Mouse (Mus musculus) heart, postnatal 0 days (tissue): Measurements from ENCODE around the gene Zbp1. TPM values are rescaled to one million over a fixed set of nuclear protein-coding genes. Genes with fewer than 3 reads are reported as not detected.

ENCODE experiments used
- ATAC-seq: fragments of 200-750 bp; cut with Nextera tagmentation; 2 replicates; pipeline ENCODE4 v1.8.0; 2017; ENCODE audit warnings: low read depth, moderate number of reproducible peaks, moderate library complexity; ENCODE audit not compliant: insufficient read depth
- DNase-seq: peaks from one replicate; pipeline ENCODE4 v3.0.0-alpha.2; 2016; ENCODE audit warnings: low spot score
- H3K27ac ChIP-seq: fragments of 300-500 bp; sonication (generic); 2 replicates; pipeline ENCODE4 v1.5.1; 2014; ENCODE audit warnings: low read depth, mild to moderate bottlenecking
- H3K27me3 ChIP-seq: fragments of 300-500 bp; sonication (generic); 2 replicates; pipeline ENCODE4 v1.6.1; 2014; ENCODE audit warnings: low read length, mixed read lengths; ENCODE audit not compliant: control insufficient read depth, insufficient read depth
- H3K36me3 ChIP-seq: fragments of 300-500 bp; sonication (generic); replicated peaks from 2 replicates; pipeline ENCODE4 v1.6.1; 2014; ENCODE audit warnings: low read length, mixed read lengths; ENCODE audit not compliant: control insufficient read depth, insufficient read depth
- H3K4me1 ChIP-seq: fragments of 300-500 bp; sonication (generic); 2 replicates; pipeline ENCODE4 v1.6.1; 2014; ENCODE audit warnings: antibody characterized with exemption; ENCODE audit not compliant: control insufficient read depth, insufficient read depth
- H3K4me2 ChIP-seq: fragments of 300-500 bp; sonication (generic); 2 replicates; pipeline ENCODE4 v1.6.1; 2014; ENCODE audit warnings: low read depth, mild to moderate bottlenecking, low read length, moderate library complexity
- H3K4me3 ChIP-seq: fragments of 300-500 bp; sonication (generic); 2 replicates; pipeline ENCODE4 v1.5.1; 2014; ENCODE audit warnings: low read depth, low read length
- H3K9ac ChIP-seq: fragments of 300-500 bp; sonication (generic); replicated peaks from 2 replicates; pipeline ENCODE4 v1.6.1; 2014; ENCODE audit warnings: low read depth, low read length, mixed read lengths
- H3K9me3 ChIP-seq: fragments of 300-500 bp; sonication (generic); replicated peaks from 2 replicates; pipeline ENCODE4 v1.6.1; 2016; ENCODE audit warnings: low read length; ENCODE audit not compliant: control insufficient read depth
- CTCF ChIP-seq: IDR thresholded peaks from 2 replicates; pipeline ENCODE4 v1.5.1; 2016; ENCODE audit warnings: antibody characterized with exemption, control low read depth, low read depth
- EP300 ChIP-seq: IDR thresholded peaks from 2 replicates; pipeline ENCODE4 v1.6.1; 2016; ENCODE audit warnings: antibody characterized with exemption, low read depth
- WGBS: fragments of 180-500 bp; shearing (Covaris S2); extraction: QIAGEN DNeasy Blood & Tissue Kit; methylation state at CpG from one replicate; pipeline ENCODE4 v1.1.7; 2014; 5-methylcytosine and 5-hydroxymethylcytosine counted together
- polyA plus RNA-seq: library from polyadenylated mRNA; unstranded; fragments of >200 nt; fragmentation: Nextera tagmentation; extraction: Ambion mirVana; gene quantifications from 2 replicates; pipeline ENCODE4 v1.2.1, GENCODE M21; 2015
- total RNA-seq: library from RNA; depleted of rRNA; stranded (reverse); fragments of >200 nt; gene quantifications from 2 replicates; pipeline ENCODE4 v1.2.3, GENCODE M21; 2014; ENCODE audit warnings: low replicate concordance

Gene Zbp1
- total and polyA plus RNA-seq, 2 experiments from 2014 or later, result 1.1 to 3.1 TPM

DNA sequence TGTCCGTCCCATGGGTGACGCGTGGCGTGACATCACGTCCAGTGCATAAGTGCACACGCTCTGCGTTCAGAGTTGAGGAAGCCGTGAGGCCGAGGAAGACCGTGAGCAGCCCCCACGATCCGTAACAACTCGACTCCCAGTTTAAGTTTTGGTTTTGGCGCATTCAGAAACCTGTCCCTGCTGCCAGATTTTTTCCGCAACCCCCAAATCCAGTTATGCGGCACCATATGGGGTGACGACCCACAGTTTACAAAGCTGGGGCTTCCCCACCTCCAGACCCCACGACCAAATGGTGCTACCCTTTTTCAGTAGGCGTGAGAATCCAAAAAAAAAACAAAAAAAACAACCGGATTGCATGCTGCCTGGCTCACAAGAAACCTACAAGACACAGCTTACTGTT lies 26.5 kb upstream of the Zbp1 start:
- 86% methylated on average over 20 of the region's 20 CpGs for WGBS
- Histone ChIP-seq H3K9me3 (no peaks in the 10 kb centered on the region), H3K9ac (no peak overlapping the region), H3K36me3 (no peaks in the 10 kb centered on the region), H3K4me2 (no peak overlapping the region), H3K27me3 (no peaks in the 10 kb centered on the region), H3K27ac (no peak overlapping the region), H3K4me1 (peaks cover 10% of the 10 kb centered on the region), H3K4me3 (no peak overlapping the region)
- ATAC-seq (no peak), DNase-seq (no peak)
- TF ChIP-seq CTCF (no peak), EP300 (no peak)

- H3K27ac ChIP-seq, result no peak overlapping the region
- no peak for DNase-seq
- 63% methylated on average over 3 of the region's 3 CpGs for WGBS
- H3K27me3 ChIP-seq, result no peaks in the 10 kb centered on the region
- H3K36me3 ChIP-seq, result no peaks in the 10 kb centered on the region
- no peaks in the 10 kb centered on the region for H3K9me3 ChIP-seq
- H3K4me3 ChIP-seq, result no peak overlapping the region
- no peak for ATAC-seq
- TF ChIP-seq CTCF (no peak), EP300 (no peak)
- H3K9ac ChIP-seq, result no peak overlapping the region
- H3K4me2 ChIP-seq, result no peak overlapping the region
- H3K4me1 ChIP-seq, result peaks cover 6% of the 10 kb centered on the region; the same call in 1 of the 2 replicates
Measured at GRCm38 (mm10) chr2:173244108-173244507, 25.4 kb upstream of the Zbp1 start.

DNA sequence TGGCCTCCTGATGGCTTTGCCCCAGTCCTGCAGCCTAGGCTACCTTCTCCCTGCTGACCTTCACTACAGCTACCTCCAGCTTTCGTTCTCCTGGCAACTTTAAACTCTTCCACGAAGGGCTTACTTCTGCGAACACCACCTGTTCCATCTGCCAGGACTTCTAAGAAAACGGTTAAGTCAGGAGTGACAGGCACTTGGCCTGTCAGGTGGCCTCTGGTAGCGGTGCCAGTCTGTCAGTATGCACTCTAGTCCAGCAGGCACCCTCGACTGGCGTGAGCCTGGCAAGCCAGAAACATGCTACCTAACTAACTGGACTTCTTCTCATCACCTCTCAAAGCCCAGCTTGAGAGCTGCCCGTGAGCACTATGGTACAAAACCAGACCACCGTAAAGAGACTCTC lies 24.9 kb upstream of the Zbp1 start:
- Histone ChIP-seq H3K27ac (no peak overlapping the region), H3K4me1 (peaks cover 7% of the 10 kb centered on the region; the same call in 1 of the 2 replicates)
- no peak for ATAC-seq

GRCm38 (mm10) chr2:173242874-173243273 lies 24.2 kb upstream of the Zbp1 start:
- 58% methylated on average over 12 of the region's 12 CpGs for WGBS
- TF ChIP-seq CTCF (no peak), EP300 (no peak)
- H3K4me2 ChIP-seq, result no peak overlapping the region
- no peak overlapping the region for H3K4me3 ChIP-seq
- no peaks in the 10 kb centered on the region for H3K27me3 ChIP-seq
- ATAC-seq (no peak), DNase-seq (no peak)
- H3K36me3 ChIP-seq, result no peaks in the 10 kb centered on the region
- no peak overlapping the region for H3K9ac ChIP-seq
- no peaks in the 10 kb centered on the region for H3K9me3 ChIP-seq
- peaks cover 13% of the 10 kb centered on the region; the same call in 1 of the 2 replicates for H3K4me1 ChIP-seq
- H3K27ac ChIP-seq, result no peak overlapping the region

More for the DNA sequence above, 24.9 kb upstream of the Zbp1 start:
- Histone ChIP-seq H3K4me3 (no peak overlapping the region), H3K27me3 (no peaks in the 10 kb centered on the region), H3K4me2 (no peak overlapping the region), H3K9ac (no peak overlapping the region), H3K36me3 (no peaks in the 10 kb centered on the region), H3K9me3 (no peaks in the 10 kb centered on the region)
- WGBS, result 62% methylated on average over 9 of the region's 9 CpGs
- no peak for DNase-seq
- TF ChIP-seq CTCF, result no peak
- no peak for TF ChIP-seq EP300

GRCm38 (mm10) chr2:173240738-173241137 lies 22.0 kb upstream of the Zbp1 start:
- Histone ChIP-seq H3K27ac (no peak overlapping the region), H3K36me3 (no peaks in the 10 kb centered on the region), H3K4me2 (no peak overlapping the region), H3K9ac (no peak overlapping the region), H3K4me3 (no peak overlapping the region), H3K9me3 (no peaks in the 10 kb centered on the region), H3K4me1 (peaks cover 28% of the 10 kb centered on the region), H3K27me3 (no peaks in the 10 kb centered on the region)
- ATAC-seq (no peak), DNase-seq (no peak)
- no peak for TF ChIP-seq CTCF
- no peak for TF ChIP-seq EP300
- WGBS, result 48% methylated on average over 9 of the region's 9 CpGs

DNA sequence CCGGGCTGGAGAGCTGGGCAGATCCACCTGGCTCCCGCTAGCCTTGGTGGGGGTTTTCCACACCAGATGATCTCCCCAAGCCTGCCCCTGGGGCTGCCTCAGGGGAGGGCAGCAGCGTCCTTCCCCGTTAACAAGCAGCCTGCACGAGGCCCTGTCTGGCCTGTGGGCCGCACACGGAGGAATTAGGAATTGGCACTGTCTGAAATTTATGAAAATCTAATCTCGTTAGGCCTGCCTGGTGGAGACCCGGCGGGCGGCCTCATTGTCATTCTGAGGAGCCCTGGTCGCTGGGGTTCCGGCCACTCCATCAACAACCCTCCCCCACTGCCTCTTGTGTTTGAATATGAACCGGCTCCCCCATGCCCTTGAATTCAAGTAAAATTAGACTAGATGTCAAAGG lies 19.8 kb upstream of the Zbp1 start:
- Histone ChIP-seq H3K27ac (no peak overlapping the region), H3K9ac (no peak overlapping the region)
- ATAC-seq, result no peak

More for the DNA sequence above, 19.8 kb upstream of the Zbp1 start:
- 0 out of 2 replicates have a peak, but pooled peaks cover 3% of the 10 kb centered on the region for H3K36me3 ChIP-seq
- H3K9me3 ChIP-seq, result no peaks in the 10 kb centered on the region
- TF ChIP-seq EP300 (no peak), CTCF (no peak)
- peaks cover 33% of the 10 kb centered on the region for H3K4me1 ChIP-seq
- WGBS, result 37% methylated on average over 14 of the region's 14 CpGs
- DNase-seq, result no peak
- no peaks in the 10 kb centered on the region for H3K27me3 ChIP-seq
- no peak overlapping the region for H3K4me3 ChIP-seq
- H3K4me2 ChIP-seq, result no peak overlapping the region
